Mouse (Mus musculus) hindbrain, embryonic 15.5 days (tissue): ENCODE measurements at regions not wholly inside any gene's neighbourhood (a gene's known extent, or its start where the extent isn't known, plus 50 kb on each side); places are given as distances from the start of the nearest gene placed in this dataset.
A peak's percentile ranks its signal among the peaks of the same experiment; 100 is the strongest.
"Not testable (repeated sequence)": the region's sequence is repeated elsewhere in the genome, so short reads cannot be mapped to it uniquely, and the experiment has no call there.

Source experiments
- ATAC-seq: fragments of 200-750 bp; cut with Nextera tagmentation; 2 replicates; pipeline ENCODE4 v1.8.0; 2017; ENCODE audit warnings: low read depth, moderate number of reproducible peaks, moderate TSS enrichment; ENCODE audit not compliant: low FRiP score
- H3K27ac ChIP-seq: fragments of 300-500 bp; sonication (generic); replicated peaks from 2 replicates; pipeline ENCODE4 v1.5.1; 2015; ENCODE audit warnings: mild to moderate bottlenecking, inconsistent platforms
- H3K27me3 ChIP-seq: fragments of 300-500 bp; sonication (generic); 2 replicates; pipeline ENCODE4 v1.6.1; 2015; ENCODE audit warnings: control low read depth, inconsistent platforms
- H3K36me3 ChIP-seq: fragments of 300-500 bp; sonication (generic); 2 replicates; pipeline ENCODE4 v1.6.1; 2015; ENCODE audit warnings: control low read depth, inconsistent platforms
- H3K4me1 ChIP-seq: fragments of 300-500 bp; sonication (generic); replicated peaks from 2 replicates; pipeline ENCODE4 v1.6.1; 2015; ENCODE audit warnings: control low read depth, inconsistent platforms
- H3K4me2 ChIP-seq: fragments of 300-500 bp; sonication (generic); 2 replicates; pipeline ENCODE4 v1.6.1; 2015; ENCODE audit warnings: moderate library complexity, mild to moderate bottlenecking, inconsistent platforms
- H3K4me3 ChIP-seq: fragments of 300-500 bp; sonication (generic); 2 replicates; pipeline ENCODE4 v1.5.1; 2015; ENCODE audit warnings: mild to moderate bottlenecking, inconsistent platforms
- H3K9ac ChIP-seq: fragments of 300-500 bp; sonication (generic); 2 replicates; pipeline ENCODE4 v1.6.1; 2015; ENCODE audit warnings: inconsistent platforms
- H3K9me3 ChIP-seq: fragments of 300-500 bp; sonication (generic); 2 replicates; pipeline ENCODE4 v1.6.1; 2016; ENCODE audit warnings: control low read depth, inconsistent platforms
- WGBS: fragments of 180-500 bp; shearing (Covaris S2); methylation state at CpG from one replicate; pipeline ENCODE4 v1.1.7; 2015; 5-methylcytosine and 5-hydroxymethylcytosine counted together

DNA sequence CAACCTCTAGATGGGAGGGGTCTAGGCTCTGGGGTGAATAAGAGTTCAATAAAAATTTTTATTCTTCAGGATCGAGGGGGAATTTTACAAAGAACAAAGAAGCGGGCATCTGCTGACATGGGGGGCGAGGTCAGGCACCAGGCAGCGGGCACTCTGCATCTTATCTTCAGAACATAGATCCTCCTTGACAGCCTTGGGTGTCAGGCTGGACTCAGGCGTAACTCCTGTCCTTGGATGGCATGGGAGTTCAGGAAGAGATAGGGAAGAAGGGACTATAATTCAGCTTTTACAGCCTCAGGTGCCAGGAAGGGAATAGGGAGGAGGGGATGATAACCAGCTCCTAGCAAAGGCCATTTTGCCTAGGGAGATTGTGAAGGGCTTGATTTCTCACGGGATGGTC, 753.1 kb downstream of the Gm10330 start:
- not testable (repeated sequence) for H3K9me3 ChIP-seq, ATAC-seq, H3K36me3 ChIP-seq, H3K4me2 ChIP-seq, H3K9ac ChIP-seq, H3K27ac ChIP-seq, H3K4me1 ChIP-seq, H3K27me3 ChIP-seq, H3K4me3 ChIP-seq
- 91% methylated on average over 5 of the region's 6 CpGs for WGBS

DNA sequence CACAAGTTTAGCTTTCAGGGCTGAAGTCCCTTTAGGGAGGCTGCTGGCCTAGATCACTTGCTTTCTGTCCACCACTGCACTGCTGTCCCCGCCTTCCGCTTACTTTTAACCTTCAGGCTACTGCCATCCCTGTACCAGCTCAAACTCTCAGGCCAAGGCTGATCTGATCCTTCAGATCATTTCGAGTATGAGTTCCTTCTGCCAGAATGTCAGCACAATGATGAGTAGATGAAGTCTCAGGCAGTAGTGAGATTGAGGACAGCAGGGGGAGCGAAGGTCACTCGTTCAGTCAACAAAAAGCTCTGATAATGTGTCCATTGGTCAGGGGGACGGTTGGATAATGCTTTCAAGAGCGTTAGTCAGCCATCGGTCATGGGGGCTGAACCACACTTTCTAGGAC, 756.5 kb downstream of the Gm10330 start:
- not testable (repeated sequence) for H3K4me3 ChIP-seq, H3K4me1 ChIP-seq, H3K27ac ChIP-seq, H3K9ac ChIP-seq, H3K9me3 ChIP-seq, ATAC-seq, H3K4me2 ChIP-seq, H3K27me3 ChIP-seq, H3K36me3 ChIP-seq
- WGBS, result 82% methylated on average over 8 of the region's 8 CpGs

DNA sequence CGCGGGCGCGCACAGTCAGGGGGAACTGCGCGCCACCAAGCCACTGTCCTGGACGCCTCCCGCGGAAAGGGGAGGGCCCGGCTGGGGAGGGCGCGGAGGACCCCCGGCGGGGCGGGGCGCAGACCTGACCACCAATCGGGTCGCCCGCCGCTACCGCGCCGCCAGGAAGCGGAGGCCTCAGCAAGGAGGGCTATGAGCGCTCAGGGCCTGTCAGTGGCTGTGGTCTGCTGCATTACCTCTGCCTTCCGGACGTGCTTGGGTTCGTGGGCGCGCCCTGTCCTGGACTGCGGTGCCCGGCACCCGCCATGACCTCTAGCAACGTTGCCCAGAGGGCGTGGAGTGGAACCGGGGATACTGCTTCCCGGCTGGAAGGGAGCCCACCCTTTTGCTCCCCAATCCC, 769.9 kb downstream of the Gm10330 start:
- Histone ChIP-seq H3K4me3 (peak overlapping the region; percentile 45), H3K4me2 (peak overlapping the region; percentile 49), H3K9ac (0 out of 2 replicates have a peak overlapping the region, but pooled peaks have one; percentile 22)
- H3K4me1 ChIP-seq, H3K36me3 ChIP-seq, H3K27ac ChIP-seq, H3K9me3 ChIP-seq, H3K27me3 ChIP-seq: not testable (repeated sequence)
- WGBS, result 0% methylated on average over 20 of the region's 37 CpGs
- peak; percentile 69; the same call in 1 of the 2 replicates for ATAC-seq

DNA sequence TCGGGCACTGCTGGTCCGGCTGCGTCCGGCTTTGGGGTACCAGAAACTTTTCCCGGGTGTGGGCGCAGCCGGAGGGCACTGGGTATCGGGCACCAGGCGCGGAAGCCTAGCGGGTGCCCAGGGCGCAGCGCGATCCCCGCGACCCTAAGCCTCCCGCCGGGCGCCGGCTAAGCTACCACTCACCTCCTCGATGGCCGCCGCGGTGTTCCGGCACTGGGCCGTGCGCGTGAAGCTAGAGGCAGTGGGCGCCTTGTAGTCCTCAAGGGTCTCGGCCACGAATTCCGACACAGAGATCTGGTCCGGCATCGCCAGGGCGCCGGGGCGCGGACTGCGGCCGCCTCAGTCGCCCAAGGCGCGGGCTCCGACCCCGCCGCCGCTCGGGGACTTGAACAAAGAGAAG, 770.4 kb downstream of the Gm10330 start:
- Histone ChIP-seq H3K4me3 (peak overlapping the region; percentile 45), H3K9ac (peak overlapping the region; percentile 35; the same call in 1 of the 2 replicates), H3K4me2 (peak overlapping the region; percentile 49)
- WGBS, result 0% methylated on average over 26 of the region's 48 CpGs
- not testable (repeated sequence) for H3K27ac ChIP-seq, H3K27me3 ChIP-seq, H3K9me3 ChIP-seq, H3K4me1 ChIP-seq, ATAC-seq, H3K36me3 ChIP-seq
